Mouse (Mus musculus): ENCODE data around the gene Gm49601.
A peak's percentile ranks its signal among the peaks of the same experiment; 100 is the strongest.

The Gm49601 gene

DNA sequence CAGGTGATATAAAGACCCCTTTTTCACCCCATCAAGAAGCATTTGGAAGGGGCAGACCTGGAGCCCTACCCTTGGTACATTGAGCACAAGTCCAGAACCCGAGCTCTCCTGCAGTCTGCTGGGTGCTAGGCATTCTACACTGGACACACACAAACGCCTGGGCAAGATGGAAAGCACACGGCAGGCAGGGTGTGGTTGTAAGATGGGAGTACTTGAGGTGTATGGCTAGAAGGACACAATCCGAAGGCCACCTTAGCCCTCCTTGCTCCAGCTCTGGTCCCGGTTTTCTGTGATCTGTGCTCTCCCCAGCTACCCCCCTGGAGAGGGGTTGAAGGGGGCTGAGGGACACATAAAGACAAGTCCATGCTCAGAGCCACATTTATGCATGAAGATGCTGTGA is 4.1 kb upstream of the Gm49601 start:
- no peak for DNase-seq (ENCODE audit: extremely low read depth, insufficient read length, low spot score)

DNA sequence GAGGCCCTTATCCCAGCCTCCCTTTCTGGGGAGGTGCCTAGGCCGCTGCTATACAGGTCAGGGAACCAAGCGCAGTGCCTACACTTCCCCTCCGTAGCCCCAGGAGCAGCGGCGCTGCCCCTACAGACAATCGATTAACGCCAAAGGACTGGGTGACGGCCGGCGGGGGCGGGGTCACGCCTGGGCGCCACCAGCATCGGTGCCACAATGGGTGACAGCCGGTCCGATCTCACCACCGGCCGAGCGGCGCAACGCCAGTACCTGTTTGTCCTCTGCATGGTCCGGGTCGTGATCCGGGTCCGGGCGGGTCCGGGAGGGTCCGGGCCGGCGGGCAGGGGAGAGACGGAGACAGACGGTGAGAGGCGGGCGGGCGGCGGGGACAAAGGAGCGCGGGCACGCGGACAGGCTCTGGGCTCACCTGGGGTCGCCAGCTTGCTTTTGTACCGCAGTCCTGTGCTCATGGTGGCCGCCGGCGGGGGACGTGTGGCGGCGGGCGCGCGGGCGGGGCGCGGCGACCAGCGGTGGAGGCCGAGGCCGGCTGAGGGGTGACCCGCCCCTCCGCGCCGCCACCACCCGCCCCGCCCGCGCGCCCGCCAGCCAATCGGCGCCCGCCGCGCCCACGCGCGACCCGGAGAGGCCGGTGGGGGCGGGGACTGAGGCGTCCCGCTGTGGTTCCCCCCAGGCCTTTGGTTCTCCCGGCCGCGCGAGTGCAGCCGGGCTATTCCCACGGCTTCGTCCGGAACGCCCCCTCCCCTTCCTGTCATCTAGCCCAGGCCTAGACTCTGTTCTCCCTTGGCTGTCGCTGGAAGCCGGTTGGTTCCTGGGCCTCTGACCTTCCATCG is 3.4 kb upstream of the Gm49601 start, which contains the start of gene Sept5:
Gene Sept5 (minus strand): TSS at position 565 of the 842 bp plus-strand sequence.
- DNase-seq (ENCODE audit: extremely low read depth, insufficient read length, low spot score) = peak; percentile 76

DNA sequence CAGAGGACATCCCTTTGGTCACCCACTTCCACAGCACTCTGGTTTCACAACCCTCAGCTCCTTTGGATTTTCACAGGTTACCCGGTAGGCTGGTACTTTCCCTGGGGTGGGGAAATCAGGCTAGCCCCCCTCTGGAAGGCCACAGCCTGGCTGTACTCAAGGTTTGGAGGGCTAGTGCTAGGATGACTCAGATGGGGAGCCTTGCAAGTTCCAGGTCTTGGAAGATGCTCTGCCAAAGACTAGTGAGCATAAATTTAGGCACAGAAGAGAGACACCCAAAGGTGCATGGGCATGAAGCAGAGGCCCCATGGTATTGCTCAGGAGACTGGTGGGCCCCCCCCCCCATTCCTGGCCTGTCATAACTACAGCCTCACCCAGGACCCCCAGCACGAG is 2.7 kb upstream of the Gm49601 start:
- peak; percentile 55 for DNase-seq (ENCODE audit: extremely low read depth, insufficient read length, low spot score)

DNA sequence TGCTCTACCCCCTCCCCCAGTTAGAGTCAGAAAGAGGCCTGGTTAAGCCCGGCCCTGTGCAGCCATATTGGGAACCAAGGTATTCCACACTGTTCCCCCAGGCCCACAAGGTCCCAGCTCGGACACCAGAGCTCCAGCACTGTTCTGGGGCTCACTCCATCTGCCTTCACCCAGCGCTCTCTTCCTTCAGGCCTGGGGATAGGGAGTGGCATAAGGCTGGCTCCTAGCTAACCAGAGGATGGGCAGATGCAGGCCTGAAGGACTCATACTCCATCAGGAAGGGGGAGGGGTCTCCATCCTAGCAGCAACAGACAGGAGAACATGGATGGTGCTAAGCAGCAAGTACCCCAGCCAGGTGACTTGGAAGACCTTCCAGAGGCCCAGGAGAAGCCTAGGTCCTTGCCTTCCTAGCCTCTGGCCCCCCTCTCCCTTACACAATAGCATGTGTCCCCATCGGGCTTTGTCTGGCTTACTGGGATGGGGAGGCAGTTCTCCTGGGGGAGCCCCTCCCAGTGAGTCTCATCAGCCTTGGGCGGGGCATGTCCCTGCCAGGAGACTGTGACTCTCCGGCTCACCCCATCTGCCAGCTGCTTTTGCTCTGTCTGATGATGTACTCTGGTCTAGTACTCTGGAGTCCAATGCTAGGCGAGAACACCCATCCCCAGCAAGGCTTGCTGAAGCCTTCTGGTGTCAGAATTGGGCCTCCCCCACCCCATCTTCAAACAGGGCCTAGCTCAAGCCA is 2.1 kb upstream of the Gm49601 start:
- peak; percentile 70 for DNase-seq (ENCODE audit: extremely low read depth, insufficient read length, low spot score)

DNA sequence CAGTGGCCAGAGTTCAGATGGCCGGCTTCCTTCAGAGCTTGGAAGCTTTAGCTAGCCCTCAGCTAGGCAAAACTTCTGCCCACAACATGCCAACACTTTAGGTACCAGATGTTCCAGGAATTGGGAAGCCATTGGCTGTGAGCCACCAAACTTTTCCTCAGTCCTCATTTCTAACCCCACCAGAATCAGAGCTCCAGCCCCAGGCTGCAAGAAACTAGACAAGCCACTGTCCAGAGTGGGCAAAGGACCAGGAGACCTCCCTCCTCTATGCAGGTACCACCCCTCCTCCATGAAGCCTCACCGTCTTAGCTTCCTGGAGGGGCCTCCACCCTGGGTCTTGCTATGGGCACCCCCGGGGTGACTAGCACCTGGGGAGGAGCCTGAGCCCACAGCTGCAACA is 936 bp upstream of the Gm49601 start:
- DNase-seq (ENCODE audit: extremely low read depth, insufficient read length, low spot score) = no peak

DNA sequence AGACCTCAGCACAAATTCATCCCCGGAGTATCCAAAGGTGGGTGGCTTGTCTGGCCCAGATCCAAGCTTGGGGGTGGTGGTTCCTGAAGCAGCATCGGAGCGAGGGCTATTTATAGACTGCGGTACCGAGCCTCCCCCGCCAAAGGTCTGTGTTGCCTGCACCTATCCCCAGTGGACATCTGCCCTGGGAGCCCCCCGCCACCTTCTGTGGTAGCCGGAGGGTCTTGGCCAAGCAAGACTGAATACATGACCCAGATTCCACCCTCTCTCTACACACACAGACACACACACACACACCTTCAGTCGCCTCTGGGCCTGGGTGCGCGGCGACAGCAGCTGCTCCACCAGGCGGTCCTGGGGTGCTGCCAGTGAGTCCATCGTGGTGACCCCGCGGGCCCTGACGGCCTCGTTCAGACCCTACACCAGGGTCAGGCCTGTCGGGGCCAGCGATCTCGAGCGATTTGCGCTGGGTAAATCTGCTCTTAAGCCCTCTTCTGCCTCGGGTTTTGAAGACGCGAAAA is 376 bp downstream of the Gm49601 start:
- no peak for DNase-seq (ENCODE audit: extremely low read depth, insufficient read length, low spot score)

DNA sequence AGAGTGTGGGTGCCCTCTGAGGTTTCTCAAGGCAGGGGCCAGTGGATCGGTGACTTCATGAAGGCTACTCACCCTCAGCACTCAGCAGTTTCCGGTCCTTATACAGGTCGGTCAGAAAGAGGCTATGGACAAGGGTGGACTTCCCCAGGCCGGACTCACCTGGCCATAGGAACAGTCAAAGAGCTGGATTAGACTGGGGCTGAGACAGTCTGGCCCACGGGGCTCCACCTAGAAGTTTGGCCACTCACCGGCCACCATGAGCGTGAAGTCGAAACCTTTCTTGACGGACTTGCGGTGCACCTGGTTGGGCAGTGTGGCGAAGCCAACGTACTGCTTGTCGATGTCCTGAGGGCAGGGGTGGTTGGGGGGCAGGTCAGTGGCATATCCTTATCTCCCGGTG is 1.1 kb downstream of the Gm49601 start:
- no peak for DNase-seq (ENCODE audit: extremely low read depth, insufficient read length, low spot score)

DNA sequence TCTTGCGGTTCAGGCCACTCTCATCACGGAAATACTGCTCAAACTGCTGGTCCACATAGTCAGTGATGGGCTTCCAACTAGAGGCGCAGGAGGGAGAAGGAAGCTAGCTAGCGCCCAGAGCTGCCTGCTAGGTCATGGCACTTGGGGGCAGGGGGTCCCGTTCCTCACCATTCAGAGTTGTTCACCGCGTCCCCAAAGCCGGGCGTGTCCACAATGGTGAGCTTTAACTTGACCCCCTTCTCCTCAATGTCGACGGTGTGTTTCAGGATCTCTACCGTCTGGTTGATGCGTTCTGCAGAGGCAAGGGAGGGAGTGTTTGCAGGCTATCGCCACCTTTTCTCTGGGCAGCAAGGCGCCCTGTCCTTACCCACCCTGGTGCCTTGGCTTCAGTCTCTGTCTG is 1.6 kb downstream of the Gm49601 start:
- DNase-seq (ENCODE audit: extremely low read depth, insufficient read length, low spot score) = no peak

DNA sequence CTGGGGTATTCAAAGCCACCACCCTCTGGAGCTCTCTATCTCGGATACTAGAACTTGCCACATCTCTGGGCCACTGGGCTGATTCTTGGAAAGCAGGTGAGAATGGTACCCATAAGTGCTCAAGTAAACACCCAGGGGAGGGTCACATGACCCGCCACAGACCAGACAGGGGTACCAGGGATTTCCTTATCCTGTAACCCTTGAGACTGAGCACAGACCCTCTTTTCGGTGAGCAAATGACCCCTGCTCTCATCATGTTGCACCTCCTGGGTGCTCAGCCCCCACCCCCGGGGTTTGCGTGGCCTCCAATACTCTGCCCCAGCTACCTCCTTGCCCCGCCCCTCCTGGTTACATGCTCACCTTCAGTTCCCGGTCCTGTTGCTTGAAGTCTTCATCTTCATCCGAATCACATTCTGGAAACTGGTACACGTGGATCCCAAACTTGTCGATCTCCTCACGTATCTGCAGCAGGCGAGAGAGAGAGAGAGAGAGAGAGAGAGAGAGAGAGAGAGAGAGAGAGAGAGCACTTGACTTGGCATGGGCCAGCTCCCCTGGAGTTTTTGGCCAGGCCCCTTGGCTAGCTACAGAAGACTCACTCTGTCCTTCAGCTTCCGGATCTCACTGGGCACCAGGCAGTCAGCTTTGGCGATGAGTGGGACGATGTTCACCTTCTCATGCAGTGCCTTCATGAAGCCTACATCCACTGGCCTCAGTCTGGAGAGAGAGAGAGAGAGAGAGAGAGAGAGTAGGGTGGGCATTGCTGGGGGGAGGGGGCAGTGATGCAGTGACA is 2.3 kb downstream of the Gm49601 start:
- no peak for DNase-seq (ENCODE audit: extremely low read depth, insufficient read length, low spot score)

DNA sequence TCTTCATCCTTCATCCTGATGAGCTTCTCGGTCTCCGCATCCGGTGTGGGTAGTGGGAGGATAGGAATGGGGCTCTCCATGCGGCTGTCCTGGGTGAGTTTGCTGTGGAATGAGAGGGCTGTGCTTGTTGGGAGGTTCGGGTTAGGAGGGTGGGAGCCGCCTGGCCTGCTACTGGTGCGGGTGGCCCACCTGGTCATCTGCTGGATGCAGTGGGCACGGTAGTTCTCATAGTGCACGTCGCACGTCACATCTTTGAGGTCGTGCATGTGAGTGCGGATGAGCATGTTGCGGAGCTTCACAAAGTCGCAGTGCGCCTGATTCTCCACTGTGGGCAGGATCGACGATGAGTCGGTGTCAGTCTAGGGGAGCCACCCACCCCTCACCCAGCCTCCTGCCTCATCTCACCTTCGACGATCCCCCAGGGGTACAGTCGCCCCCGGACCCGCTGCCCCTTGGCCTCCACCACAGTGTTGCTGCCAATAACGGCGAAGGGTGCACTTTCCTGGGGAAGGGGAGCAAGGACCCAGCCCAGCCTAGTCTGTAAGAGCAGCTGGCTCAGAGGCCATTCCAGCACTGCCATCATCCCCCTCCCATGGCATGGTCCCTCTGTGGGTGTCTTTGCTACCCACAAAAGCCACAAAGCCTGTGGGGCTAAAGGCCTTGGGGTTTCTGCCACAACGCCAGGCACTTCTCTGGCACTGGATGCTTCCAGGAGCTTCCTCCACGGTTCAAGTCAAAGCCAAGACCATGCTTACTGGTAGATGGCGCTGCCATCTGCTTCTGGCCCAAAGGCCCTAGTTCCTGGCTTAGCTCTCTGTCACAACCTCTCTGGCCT is 3.1 kb downstream of the Gm49601 start:
- DNase-seq (ENCODE audit: extremely low read depth, insufficient read length, low spot score) = no peak

DNA sequence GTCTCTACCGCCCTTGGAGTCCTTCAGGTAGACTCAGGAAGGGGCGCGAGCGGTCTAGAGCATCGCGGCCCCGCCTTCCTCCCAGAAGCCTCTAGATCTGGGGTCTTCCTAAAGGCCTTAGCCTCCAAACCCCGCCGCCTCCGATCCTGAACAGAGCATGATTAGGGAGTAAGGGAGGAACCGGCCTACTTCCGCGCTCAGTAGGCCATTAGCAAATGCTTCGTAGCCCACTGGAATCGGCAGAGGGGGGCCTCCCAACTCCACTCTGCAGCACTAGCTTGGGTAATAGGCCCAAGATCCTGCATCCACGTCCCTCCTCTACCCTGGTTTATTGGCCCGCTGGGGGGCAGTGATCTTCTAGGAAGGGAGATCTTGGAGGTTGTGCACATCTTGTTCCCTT is 4.2 kb downstream of the Gm49601 start, which contains the start of gene Gp1bb:
Gene Gp1bb (minus strand): TSS at position 385 of the 400 bp plus-strand sequence.
- no peak for DNase-seq (ENCODE audit: extremely low read depth, insufficient read length, low spot score)

DNA sequence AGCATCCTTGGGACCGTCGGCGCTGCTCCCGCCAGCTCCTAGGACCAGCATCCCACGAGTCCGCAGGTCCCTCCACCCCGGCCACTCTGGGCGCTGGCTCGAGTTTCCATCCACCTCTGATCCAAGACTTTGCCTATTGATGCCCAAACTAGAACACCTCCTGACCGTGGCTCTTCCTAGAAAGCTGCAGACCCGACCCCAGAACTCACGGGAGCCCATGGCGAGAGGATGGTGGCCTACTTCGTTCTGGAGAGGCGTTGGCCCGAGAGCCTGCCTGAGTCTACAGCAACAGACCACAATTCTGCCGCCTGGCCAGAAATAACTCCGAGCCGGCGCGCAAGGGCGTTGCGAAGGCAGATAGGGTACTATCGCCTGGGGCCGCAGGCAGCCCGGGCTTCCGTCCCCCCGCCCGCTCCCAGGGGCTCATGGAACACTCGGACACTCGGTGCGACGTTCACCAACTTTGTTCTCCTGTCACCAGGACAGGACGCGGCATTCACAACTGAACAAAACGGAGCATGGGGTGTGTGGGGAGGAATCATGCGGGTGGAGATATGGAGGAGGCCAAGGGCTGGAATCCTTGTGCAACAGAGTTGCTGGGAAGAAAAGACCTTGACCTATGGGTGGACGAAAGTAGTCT is 4.7 kb downstream of the Gm49601 start:
- DNase-seq (ENCODE audit: extremely low read depth, insufficient read length, low spot score) = no peak

DNA sequence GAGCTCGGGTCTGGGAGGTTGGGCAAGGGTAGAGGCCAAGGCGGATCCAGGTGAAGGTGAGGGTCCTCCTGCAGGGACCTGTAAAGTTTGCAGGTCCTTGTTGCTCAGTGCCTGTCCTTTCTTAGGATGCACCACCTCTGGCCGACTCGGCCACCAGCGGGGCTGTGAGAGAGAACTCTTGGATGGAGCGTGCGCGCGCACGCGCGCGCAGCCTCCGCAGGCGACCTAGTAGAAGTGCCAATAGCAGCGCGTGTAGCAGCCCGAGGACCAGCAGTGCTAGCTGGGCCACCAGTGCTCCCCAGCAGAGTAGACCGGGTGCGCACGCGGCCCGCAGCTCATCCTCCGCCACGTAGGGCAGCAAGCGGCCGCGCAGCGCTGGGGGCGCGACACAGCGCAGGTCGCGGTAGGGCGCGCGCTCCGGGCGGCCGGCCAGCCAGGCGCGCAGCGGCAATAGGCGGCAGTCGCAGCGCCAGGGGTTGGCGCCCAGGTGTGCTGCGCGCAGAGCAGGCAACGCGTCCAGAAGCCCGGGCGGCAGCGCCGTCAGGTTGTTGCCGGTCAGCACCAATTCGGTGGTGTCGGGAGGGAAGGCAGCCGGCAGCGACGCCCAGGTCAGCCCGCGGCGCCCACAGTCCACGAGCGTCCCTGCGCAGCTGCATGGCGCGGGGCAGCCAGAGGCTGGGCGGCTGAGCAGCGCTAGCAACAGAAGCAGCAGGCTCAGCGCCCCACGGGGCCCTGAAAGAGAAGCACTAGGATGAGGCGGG is 5.4 kb downstream of the Gm49601 start:
- no peak for DNase-seq (ENCODE audit: extremely low read depth, insufficient read length, low spot score)

DNA sequence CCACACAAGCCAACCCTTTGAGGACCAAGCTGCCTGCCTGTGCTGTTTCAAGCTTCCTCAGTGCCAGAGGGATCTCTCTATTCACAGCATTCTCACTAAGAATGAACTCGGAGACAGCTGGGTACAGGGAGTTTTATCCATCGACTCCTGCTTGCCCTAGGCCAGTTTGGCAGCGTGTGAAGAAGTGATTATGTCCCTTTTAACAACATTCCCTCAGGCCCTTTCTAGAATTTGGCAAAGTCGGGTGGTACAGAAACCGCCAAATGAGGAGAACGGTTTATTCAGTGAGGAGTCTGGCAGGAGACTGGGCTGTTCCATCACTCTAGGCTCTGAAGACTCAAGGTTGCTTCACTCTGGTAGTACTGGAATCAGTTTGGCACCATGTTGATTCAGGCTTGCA is 6.0 kb downstream of the Gm49601 start:
- DNase-seq (ENCODE audit: extremely low read depth, insufficient read length, low spot score) = no peak

DNA sequence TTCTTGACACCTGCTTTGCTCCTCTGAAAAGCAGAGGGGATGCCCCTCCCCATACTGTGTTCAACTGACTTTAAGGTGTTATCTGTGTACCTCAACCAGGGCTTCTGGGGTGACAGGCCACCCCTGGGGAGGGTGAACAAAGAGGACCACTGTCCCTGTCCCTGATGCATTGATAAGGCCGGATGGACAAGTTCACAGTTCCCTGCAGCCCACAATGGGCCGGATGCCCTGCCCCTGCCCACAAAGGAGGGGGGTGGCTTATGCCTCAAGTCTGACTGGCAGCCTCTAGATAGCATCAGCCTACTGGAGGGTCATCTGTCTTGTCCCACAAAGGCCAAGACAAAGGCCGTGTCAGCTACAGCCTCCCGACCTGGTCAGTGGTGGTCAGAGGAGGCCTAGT is 7.1 kb downstream of the Gm49601 start:
- DNase-seq (ENCODE audit: extremely low read depth, insufficient read length, low spot score) = no peak

DNA sequence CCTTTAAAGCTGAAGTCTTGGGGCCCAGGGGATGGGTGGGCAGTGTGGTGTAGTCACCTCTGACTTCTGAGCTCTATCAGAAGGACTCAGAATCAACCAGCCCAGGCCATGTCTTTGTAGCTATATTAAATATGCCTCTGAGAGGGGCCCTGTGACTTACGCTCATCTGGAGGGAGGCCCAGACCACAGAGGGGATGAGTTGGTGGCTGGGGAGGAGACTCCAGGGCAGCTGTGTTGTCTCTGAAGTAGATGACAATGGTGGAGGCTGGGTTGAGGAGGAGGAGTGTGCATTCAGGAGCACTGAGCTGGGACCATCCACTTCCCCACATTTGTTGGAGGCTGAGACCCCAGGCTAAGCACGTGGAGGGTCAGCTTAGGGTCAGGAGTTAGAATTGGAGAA is 7.9 kb downstream of the Gm49601 start:
- DNase-seq (ENCODE audit: extremely low read depth, insufficient read length, low spot score) = no peak

DNA sequence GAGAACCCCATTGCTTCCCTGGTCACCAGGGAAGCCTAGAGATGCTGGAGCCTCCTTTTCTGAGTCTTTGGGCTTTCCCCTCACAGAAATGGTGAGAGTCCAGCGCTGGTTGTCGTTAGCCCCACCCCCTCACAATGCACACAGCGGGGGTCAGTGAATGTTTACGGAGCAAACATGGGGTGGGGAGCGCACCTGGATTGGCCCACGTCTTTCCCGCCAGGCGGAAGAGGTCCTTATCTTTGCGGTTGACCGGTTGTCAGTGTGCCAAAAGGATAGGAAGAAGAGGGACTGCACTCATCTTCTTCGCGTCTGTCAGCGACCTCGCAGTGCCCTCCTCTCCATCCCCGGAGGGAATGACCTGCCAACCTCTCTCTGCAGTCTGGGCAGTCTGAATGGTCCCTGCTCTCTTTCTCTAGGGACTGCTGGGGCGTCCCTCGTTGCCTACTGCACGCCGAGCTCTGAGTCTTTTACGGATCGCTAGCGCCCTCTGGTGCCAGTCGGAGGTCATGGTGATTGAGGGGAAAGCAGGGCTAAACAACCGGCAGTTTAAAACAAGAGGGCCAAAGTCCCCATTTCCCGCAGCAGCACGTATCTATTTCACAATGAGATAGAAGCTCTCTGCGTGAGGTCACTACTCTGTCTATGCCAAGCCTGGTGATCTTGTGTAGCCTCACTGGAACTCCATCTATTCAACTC is 8.7 kb downstream of the Gm49601 start:
- peak; percentile 69 for DNase-seq (ENCODE audit: extremely low read depth, insufficient read length, low spot score)

DNA sequence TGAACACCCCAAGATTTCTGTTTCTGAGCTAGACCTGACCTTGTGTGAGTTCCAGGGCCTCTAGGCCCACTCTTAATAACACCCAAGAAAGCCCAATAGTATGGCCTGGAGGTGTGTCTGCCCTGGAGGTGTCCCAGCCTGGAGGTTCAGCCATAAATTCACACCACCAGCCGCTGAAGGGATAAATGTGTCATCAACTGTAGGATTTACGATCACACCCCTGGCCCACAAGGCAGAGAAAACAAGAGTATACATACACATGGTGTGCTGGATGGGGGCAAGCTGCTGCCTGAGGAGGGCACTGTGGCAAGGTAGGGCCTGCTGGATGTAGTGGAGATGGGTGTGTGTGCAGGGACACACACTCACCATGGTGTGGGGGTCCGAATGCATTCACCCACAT is 12.9 kb downstream of the Gm49601 start:
- DNase-seq (ENCODE audit: extremely low read depth, insufficient read length, low spot score) = no peak
